Mouse (Mus musculus) layer of hippocampus, adult 9-11 months (tissue): ENCODE measurements around the gene Cyfip2.
A peak's percentile ranks its signal among the peaks of the same experiment; 100 is the strongest.

ENCODE experiments used
- DNase-seq: peaks from one replicate; pipeline ENCODE4 v3.0.0; 2022

Gene Cyfip2

DNA sequence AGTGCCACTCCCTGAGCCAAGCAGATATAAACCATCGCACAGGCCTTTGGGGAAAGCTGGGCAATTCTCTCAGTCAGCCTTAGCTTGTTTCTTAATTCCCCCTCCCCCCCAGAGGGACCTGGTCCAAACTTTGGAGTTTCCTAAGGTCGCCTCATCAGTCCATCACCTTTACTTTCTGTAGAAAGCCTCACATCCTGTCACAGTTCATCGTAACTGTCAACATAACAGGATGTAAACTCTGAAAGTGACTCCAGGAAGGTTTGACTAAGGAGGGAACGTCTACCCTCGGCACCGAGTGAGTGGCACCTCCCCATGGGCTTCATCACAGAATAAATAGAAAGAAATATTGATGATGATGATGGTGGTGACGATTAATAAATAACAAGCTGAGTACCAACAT, 4.9 kb downstream of the Cyfip2 start:
- DNase-seq: no peak

DNA sequence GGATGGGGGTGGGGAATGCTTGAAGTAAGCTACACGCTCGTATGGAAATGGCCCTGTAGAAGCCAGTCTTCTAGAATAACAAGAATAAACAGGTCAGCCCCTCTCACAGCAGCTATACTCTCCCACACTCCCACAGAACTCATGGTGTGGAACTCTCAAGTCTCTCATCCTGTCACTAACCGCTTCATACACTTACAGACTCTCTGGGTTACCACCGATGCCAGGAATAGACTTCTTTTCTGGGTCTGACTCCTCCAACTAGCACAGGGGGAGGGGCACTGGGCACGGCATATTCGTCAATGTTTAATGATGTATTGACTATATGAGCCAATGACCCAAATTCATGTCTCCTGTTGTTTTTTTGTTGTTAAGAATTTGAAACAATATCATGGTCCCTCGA, 5.9 kb downstream of the Cyfip2 start:
- DNase-seq: no peak

DNA sequence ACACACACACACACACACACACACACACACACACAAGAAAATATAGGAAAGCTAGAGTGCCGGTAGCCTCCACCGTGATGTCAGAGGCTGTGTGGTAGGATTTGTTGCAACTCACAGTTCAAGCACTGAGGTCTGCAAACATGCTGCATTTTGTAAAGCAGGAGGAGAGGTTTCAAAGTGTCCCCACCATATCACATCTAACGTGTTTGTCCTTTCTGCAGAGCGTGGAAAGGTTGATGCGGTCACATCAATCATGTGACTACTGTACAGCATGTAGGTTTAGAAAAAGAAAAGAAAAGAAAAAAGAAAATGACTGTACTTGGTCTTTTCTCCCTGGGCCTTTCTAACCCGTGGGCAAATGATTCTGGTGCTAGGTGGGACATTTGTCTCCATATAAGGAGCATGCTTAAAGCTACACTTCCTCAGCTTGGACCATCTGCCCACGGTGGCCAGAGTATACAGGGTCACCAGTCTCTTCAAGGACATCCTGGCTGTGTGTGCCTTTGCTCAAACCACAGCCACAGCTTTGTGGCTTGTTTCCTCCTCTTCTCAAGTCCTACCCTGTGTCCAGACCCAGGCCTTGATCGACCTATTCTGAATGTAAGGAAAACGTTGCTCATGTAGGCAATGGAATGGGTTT, 6.7 kb downstream of the Cyfip2 start:
- DNase-seq: no peak

DNA sequence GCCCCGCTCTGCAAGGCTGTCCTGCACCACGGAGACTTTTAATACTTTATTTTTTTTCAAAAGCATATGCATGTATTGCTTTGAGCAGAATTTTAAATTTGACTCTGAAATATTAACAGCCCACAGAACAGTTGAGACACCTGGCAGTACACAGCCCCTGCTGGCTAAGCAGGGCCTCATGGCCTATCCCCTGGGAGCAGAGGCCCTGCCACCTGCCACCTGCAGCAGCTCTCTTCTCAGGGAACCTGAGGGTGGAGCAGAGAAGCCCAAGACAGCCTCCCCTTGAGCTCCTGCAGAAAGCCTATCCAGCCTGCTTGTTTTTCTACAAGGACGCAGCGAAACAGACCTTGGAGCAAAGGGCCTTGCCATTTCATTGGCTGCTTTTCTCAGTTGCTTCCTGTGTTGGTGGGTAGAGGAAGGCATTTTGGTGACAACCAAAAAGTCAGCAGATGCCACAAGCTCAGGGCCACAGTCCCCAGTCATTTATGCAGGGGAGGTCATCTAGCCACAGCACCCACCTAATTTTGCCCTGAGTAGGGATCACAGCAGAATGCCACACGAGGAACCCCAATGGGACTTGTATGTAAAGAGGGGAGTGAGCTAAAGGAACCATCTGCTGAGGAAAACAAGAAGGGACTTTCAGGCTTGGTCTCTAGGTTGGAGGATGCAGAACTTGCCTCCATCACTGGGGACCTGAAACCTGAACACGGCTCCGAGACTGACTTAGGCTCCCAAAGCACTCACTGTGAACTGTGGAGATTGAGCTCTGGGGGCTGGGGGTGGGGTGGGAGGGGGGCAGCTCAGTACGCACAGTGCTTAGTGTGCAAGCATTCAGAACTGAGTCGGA, 7.6 kb downstream of the Cyfip2 start:
- DNase-seq: no peak

DNA sequence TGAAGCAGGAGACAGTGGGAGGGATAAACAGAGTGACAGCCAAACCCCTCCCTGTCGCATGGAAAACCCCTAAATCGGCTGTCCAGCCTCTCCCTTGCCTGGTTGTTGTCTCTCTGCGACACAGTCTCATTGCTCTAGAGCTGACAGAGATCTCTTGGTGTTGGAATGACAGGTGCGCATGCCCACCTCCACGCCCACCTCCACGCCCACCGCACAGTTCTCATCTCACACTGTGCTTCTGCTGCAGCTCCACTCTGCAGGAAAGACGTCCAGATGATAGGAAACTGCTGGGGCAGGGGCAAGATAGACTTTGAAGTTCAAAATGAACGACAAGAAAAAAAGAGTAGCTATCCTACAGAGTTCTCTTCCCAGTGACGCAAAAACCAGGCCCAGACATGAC, 8.6 kb downstream of the Cyfip2 start:
- no peak for DNase-seq

DNA sequence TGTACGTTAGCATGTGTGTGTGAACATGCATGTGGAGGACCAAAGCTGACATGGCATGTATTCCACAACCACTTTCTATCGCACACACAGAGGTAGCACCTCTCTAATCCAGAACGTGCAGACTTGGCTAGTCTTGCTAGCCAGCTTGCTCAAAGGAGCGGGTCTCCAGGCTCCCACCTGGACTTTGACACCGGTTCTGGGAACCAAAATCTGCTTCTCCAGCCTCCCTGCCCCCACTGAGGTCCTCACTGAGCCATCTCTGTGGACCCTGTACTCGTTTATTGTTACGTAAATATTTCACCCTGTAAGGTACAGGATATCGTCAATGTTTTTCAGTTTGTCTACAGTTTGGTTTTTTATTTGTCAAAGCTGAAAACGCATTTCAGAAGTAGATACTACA, 10.2 kb downstream of the Cyfip2 start:
- no peak for DNase-seq

DNA sequence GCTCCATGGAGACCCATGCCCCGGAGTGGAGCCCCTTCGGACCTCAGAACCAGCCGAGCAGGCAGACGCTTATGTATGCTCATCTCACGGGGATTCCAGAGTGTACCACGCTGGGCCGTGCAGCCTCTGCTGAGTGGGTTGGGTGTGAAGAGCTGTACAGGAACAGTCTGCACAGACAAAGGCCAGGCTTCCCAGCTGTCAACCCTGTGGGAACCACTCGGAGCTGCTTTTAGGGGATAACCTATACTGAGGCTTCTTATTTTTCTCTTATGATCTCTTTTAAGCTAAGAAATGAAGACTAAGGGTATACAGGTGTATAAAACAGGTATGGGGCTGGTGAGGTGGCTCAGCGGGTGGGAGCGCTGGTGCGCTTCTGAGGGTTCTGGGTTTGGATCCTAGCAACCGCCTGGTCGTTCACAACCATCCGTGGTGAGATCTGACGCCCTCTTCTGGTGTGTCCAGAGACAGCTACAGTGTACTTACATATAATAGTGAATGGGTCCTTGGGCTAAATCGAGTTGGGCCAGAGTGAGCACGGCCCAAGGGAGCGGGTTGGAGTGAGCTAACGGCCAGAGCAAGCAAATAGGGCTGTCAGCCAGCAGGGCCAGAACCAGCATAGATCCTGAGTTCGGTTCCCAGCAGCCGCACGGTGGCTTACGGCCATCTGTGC, 10.9 kb downstream of the Cyfip2 start:
- peak; percentile 71 for DNase-seq

DNA sequence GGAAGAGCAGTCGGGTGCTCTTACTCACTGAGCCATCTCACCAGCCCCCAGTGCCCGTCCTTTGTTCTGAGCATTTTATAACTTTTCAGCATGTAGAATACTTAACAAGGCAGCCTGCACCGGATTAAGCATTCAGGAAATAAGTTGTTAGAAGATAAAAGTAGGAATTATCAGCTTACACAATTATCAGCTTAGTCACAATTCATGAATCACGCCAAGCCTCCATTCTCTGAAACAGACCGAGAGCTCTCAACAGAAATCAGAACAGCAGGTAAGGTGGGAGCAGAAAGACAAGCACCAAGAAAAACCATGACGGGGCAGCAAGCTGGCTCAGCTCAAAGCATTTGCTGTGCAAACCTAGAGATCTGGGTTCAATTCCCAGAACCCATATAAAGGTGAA, 12.8 kb downstream of the Cyfip2 start:
- DNase-seq: no peak

DNA sequence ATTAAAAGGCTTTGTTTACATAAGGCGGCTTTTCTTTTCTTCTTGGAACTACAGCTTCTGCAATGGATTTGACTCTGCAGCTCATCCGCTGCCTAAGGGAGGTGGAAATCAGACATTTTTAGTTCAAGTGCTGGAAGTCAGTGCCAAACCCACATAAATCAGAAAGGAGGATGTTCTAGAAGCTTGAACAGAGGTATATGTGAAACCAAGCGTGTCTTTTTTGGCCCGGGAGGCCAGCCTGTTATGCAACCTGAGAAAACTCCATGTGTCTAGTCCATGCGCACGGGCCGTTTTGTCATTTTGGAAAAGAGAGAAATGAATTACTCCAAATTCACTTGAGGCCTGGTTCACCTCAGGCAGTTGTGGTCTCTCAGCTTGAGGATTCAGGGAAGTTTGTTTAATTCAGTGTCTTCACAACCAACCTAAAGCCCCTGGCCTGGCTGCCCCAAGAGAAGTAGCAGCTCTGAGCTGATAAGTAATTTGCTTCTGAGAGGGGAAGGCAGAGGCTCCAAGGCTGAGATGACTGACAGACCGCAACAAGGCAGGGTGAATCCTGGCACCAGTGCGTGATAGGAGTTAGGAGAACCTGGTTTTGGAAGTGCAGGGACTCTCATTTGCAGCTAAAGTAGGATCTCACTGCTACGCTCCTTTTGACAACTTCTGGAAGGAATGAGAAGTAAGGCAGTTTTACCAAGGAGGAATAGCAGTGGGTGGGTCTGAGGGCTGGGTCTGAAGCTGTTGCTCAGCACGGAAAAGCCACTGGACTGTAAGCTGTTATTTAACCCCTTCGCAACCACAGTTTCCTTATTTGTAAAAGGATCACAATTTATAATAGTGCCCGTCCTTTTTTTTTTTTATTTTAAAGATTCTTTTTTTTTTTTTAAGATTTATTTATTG, 13.5 kb downstream of the Cyfip2 start:
- DNase-seq: no peak

DNA sequence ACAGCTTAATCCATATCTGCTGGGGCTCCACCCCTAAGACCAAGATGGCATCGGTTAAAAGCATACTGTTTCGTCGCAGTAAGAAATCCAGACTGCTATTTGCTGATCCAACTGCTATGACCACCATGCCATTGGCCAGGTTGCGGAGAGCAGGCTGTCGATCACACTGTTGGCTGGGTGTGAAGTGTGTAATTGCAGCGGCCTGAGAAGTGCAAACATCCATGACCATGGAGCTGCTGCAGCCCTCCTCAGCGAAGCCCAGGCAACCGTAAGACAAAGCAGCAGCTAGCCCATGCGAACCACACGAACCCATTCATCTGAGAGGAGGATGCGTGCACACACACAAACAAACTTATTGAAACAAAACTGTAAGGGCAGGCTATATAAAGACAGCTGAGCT, 18.3 kb downstream of the Cyfip2 start:
- DNase-seq: no peak

DNA sequence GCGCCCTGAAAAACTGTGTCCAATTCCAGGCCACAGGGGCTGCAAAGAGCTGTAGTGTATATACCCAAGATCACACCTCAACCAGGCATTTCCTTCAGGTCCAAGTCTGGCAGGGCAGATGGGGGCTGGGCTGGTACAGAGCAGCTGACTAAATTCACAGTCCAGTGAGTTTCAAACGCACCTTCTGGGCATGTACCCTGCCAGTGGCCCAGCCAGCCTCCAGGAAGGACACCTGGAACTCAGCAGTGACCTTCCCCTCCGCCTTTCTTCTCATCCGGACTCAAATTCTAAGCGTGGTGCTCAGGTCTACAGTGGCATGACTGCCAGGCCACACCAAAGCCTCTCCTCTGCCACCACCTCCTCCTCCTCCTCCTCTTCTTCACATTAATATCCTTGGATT, 19.2 kb downstream of the Cyfip2 start:
- DNase-seq: no peak

DNA sequence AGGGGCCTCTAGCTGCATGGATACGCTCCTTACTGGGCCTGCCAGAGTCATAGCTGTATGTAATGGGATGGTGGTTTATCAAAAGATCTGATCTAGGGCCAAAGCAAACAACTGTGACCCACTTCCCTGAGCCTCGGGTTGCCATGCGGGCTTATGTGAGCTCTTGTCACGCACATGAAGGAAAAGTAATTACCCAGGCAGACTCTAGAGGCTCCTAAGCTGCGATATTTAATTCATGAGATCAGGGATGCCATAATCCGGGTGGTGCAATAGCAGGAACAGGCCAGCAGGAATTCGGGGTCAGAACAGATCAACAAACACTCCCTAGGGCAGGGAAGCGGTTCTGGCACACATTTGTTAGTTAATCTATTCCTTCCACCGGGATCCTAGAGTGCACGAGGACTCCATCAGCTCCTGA, 21.7 kb downstream of the Cyfip2 start:
- no peak for DNase-seq

DNA sequence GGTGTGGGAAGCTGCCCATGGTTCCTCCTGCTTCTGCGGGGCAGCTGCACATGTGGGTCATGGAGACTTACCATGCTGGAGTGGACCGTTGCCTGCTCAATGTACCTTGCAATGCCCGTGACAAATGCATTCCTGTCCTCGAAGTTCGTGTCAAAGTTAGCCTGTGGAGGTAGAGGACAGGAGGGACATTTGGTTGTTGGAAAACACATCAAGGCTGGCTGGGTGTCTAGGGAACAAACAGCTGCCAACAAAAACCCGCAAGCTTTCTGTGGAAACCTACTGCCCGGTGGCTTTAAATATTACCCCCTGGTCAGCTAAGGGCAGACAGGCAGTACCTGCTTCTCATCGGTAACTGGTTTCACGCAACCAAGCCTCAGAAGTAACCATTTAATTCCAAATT, 23.1 kb downstream of the Cyfip2 start:
- DNase-seq: no peak

DNA sequence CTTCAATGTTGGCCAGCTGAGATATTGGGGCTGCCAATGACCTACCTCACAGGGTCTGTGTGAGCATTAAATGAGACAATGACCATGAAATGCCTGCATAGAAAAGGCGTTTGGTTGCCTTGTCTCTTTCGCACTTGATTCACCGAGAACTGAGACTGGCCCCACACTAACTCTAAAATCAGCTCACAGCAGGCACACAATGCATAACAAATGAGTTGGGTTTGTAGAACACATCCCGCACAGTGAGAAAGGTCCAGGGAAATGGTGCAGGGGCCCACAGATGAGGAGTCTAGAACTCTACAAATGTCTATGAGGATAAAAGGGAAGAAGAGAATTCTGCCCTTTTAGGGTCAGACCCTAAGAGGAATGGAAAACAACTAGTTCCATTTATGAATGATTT, 23.6 kb downstream of the Cyfip2 start:
- DNase-seq: no peak

DNA sequence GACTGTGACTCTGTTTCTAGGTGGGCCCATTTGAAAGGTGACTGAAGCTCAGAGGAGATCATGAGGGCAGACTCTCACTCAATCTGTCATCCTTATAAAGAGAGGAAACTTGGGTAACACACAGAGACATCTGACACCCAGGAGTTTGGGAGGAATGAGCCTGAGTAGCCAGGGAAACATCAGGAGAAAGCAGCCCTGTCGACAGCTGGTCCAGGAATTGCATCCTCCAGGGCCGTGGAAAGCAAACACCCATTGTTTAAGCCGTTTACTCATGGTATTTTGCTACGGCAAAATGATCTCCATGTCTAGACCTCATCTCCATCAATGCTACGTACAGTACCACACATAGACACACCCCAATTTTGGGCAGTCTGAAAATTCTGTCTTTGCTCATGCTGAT, 24.6 kb downstream of the Cyfip2 start:
- no peak for DNase-seq

DNA sequence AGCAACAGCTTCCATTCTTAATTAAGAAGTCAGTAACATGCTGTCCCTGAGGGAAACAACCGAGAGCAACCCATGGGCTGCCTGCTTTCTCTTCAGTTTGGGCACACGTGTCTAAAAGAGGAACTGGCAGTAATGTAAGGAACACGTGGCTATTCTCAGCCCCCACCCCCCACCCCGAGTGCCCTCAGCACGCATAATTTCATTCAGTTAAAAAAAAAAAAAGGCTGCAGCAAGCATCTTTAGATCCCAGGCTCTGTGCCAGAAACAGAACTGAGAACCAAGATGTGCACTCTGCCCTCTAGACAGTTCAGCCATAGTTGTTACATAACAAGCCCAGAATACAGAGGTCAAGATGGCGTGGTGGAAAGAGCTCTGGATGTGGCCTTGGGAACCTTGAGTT, 25.9 kb downstream of the Cyfip2 start:
- DNase-seq: no peak

DNA sequence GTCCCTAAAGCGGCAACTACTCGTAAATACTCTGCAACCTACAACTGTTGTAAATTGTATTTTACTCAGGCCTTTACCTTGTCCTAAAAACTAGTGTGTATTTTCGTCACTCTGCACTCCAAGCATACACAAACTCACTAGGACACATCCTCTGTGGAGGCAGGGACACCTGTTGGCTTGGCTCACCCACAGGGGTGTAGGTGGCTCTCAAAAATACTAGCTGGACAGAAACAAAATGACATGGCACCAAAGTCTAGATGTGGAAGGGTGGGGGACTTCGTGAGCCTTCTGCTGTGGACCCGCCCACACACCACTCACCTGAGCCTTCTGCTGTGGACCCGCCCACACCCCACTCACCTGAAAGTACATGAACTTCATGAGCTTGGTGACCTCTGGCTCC, 28.9 kb downstream of the Cyfip2 start:
- no peak for DNase-seq

DNA sequence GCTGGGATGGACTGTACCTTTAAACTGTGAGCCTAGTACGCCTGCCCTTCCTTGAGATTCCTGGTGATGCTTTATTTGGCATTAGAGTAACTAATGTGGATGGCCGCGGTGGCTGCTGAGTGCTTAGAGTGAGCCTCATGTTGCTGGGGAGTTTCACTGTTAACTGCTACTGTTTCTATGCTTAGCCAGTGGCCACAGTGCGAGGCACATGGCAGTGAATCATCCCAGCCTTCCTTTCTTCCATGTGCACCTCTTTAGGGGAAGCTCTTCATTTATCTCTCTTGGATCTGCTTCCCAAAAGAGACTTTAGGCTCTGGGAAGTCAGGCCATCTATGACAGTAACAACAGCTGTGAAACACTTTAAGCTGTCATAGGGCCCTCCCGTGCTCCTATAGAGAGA, 30.0 kb downstream of the Cyfip2 start:
- DNase-seq: no peak

DNA sequence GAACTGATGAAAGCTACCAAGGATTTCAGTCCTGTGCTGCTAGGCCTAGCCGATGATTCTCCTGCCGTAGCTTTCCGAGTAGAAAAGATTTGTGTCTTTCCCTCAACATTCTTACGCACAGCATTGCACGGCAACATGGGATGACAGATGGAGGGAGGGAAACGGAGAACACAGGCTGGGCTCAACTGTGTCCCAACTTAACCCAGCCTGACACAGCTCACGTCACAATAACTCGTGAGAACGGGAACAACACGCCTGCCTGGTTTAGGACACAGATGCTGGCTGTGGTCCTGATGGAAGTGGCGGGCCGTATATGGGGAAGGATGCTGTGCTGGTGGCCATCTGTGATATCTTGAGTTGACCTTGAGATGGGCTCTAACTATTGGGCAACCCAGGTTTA, 34.0 kb downstream of the Cyfip2 start:
- DNase-seq: peak; percentile 59

DNA sequence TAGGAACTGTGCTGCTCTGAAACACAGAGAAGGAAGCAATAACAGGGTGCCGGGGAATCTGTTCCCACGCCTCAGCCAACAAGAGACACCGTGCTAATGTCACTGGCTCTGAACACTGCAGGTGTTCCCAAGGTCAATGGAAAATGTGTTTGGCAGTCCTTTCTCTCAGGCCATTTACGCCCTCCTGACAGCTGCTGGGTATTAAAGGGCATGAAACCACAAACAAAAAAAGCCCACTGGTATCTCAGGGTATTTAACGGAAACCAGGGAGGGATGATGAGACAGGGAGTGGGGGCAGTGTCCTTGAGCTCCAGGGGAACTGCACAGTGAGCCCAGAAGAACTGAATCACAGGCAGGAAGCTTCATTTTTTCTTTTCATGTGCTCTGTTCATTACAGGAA, 34.5 kb downstream of the Cyfip2 start:
- DNase-seq: no peak

DNA sequence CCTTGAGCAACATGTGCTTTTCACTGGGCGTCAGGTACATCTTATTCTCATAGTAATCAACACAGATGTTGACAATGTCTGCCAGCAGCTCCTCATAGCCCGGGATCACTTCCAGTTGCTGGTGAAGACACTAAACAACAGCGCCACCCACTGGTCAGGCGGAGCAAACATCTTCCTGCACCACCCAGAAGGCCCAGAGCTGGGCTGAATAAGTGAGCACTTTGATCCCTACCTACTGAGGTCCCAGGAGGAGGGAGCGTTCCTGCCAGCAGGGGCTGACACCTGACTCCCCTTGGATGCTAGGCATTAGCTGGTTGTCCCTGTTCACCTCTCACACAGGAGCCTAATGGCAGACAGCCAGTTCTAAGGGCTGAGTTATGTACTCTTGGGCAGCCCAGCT, 35.9 kb downstream of the Cyfip2 start:
- peak; percentile 40 for DNase-seq

DNA sequence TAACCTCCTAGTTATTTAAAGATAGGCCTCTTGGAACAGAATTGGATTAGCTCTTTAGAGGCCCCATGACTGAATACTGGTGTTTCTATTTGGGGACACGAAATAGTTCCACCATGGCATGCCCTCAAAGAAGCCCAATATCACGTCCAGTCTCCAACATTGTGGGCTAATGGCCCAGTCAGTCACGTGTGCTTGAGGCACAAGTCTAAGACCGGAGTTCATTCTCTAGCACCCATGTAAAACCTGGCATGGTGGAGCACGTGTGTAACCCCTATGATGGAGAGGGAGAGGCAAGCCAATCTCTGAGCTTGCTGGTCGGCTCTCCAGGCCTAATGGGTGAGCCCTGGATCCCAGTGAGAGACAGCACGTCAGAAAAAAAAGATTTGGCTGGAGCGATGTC, 36.5 kb downstream of the Cyfip2 start:
- no peak for DNase-seq

DNA sequence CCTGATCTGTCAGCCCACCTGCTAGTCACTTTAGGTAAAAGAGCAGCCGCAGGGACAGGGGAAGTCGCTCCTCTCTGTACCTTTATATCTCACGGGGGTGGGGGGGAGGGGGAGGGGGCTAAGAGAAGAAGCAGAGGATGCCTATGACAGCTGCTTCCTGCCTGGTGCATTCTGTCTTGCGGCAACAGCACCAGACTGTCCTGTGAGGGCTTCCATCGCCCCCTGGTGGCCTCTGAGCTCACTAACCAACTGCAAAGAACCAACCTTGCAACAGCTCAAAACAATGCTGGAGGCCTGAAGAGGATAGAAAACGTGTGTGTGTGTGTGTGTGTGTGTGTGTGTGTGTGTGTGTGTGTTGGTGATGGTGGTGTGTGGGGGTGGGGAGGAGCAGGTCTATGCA, 37.4 kb downstream of the Cyfip2 start:
- DNase-seq: peak; percentile 83
